Mouse (Mus musculus) cortical plate, adult 2 months (tissue): ENCODE results near the gene Slc13a4. TPM values are rescaled to one million over a fixed set of nuclear protein-coding genes. Genes with fewer than 3 reads are reported as not detected.

ENCODE experiments used
- H3K27ac ChIP-seq: fragments of 200-500 bp; 2 replicates; pipeline ENCODE4 v1.5.1; 2012; ENCODE audit warnings: low read length, control low read depth, inconsistent platforms; ENCODE audit not compliant: insufficient read depth
- H3K4me1 ChIP-seq: fragments of 200-500 bp; 2 replicates; pipeline ENCODE4 v1.6.1; 2011; ENCODE audit warnings: low read length; ENCODE audit not compliant: control insufficient read depth, insufficient read depth
- H3K4me3 ChIP-seq: fragments of 200-500 bp; 2 replicates; pipeline ENCODE4 v1.5.1; 2011; ENCODE audit warnings: mild to moderate bottlenecking, low read length, control low read depth; ENCODE audit not compliant: insufficient read depth
- CTCF ChIP-seq: fragments of 200-500 bp; IDR thresholded peaks from 2 replicates; pipeline ENCODE4 v1.5.1; 2011; ENCODE audit warnings: mild to moderate bottlenecking, control low read depth, low read length; ENCODE audit not compliant: insufficient read depth; ENCODE audit errors: extremely low read depth
- POLR2A ChIP-seq: fragments of 200-500 bp; IDR thresholded peaks from 2 replicates; pipeline ENCODE4 v1.6.1; 2011; ENCODE audit warnings: mild to moderate bottlenecking, low read length, control low read depth; ENCODE audit not compliant: insufficient read depth; ENCODE audit errors: extremely low read depth
- polyA plus RNA-seq: library from polyadenylated mRNA; depleted of rRNA; stranded (reverse); fragments of >200 nt; gene quantifications from 2 replicates; pipeline ENCODE4 v1.2.3, GENCODE M21; 2012; rRNA removed

Slc13a4 gene
- 7.8 and 9.5 TPM in 2 replicates for polyA plus RNA-seq

DNA sequence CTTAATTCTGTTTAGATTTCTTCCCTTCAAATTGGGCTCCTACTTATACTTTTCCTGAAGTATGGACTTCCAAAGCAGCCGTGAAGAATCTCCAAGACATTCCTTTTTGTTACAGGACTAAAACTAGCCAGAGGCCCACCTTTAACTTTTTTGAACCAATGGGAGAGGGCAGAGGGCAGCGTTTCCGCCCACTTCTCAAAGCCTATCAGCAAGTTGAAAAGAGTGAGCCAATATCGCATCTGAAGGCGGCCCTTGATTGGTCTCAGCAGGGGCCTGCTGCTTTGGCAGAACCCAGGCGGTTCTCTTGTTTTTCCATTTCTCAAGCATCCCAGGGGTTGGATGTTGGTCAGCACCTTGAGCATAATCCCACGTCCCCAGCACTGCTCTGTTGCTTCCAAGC is at the start of gene Slc13a4:
Gene Slc13a4, minus strand, starts transcription at position 95 of the 400 bp plus-strand sequence.
- no peak for TF ChIP-seq CTCF
- no peak for TF ChIP-seq POLR2A
- Histone ChIP-seq H3K4me1 (no peaks in the 10 kb centered on the region), H3K27ac (no peak within 1 kb of the TSS), H3K4me3 (no peak within 1 kb of the TSS)

DNA sequence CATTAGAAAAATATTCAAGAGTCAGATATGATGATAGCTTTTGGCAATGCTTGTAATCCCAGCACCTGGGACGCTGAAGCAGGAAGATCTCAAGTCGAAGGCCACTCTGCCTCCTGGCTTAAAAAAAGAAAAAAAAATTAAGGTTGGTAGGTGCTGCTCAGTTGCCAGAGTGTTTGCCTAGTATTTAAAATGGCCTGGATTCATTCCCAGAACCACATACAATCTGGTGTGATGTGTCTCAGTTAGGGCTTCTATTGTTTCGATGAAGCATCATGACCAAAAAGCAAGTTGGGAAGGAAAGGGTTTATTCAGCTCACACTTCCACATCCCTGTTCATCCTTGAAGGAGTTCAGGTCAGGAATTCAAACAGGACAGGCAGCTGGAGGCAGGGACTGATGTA is 47.4 kb upstream of the Slc13a4 start:
- Histone ChIP-seq H3K4me1 (peaks cover 2% of the 10 kb centered on the region), H3K4me3 (no peak overlapping the region), H3K27ac (no peak overlapping the region)
- TF ChIP-seq CTCF (no peak), POLR2A (no peak)

DNA sequence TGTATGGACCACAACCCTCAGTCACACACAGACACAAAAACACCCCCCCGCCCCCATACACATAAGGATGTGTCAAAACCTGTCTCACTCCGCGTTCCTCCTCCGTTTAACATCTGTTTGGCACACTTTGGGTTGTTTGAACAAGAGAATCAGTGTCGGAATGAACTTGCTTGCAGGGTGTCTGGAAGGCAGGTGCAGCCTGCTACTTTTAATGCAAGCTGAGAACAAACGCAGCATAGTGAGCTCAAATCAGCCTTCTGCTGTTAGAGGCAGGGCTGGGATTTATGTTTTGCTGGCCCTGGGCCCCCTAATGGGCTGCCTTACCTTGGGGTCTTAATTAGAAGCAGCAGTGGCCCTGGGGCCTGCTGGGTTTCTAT is 46.7 kb upstream of the Slc13a4 start:
- Histone ChIP-seq H3K27ac (no peak overlapping the region), H3K4me1 (peaks cover 2% of the 10 kb centered on the region), H3K4me3 (no peak overlapping the region)
- TF ChIP-seq CTCF = no peak
- TF ChIP-seq POLR2A = no peak

- H3K4me3 ChIP-seq = no peak overlapping the region
- H3K27ac ChIP-seq = no peak overlapping the region
- H3K4me1 ChIP-seq = peaks cover 2% of the 10 kb centered on the region
- TF ChIP-seq POLR2A = no peak
- TF ChIP-seq CTCF = no peak
Observed at GRCm38 (mm10) chr6:35353846-35354621, 46.1 kb upstream of the Slc13a4 start.

DNA sequence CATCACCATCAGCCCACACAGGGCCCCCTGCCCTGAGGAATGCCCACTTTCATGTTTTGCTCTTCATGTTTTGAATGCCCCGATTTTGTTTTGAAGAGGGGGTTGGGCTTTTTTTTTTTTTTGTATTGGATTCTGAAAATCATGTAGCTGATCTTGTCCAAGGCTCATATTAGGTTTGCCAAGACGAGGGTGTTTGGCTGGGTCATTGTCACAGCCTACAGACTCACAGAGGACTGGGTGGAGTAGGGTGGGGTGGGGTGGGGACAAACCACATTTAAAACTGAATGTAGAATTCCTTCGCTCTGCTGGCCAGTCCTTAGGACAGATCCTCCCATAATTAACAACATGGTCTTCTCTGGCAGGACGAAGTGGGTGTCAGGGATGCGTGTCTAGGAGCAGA is 45.5 kb upstream of the Slc13a4 start:
- Histone ChIP-seq H3K4me1 (peaks cover 2% of the 10 kb centered on the region), H3K27ac (no peak overlapping the region), H3K4me3 (no peak overlapping the region)
- TF ChIP-seq POLR2A = no peak
- TF ChIP-seq CTCF = no peak

- H3K4me1 ChIP-seq = peaks cover 2% of the 10 kb centered on the region
- H3K27ac ChIP-seq = no peak overlapping the region
- H3K4me3 ChIP-seq = no peak overlapping the region
- no peak for TF ChIP-seq CTCF
- TF ChIP-seq POLR2A = no peak
Observed at GRCm38 (mm10) chr6:35352867-35353266, 44.9 kb upstream of the Slc13a4 start.

DNA sequence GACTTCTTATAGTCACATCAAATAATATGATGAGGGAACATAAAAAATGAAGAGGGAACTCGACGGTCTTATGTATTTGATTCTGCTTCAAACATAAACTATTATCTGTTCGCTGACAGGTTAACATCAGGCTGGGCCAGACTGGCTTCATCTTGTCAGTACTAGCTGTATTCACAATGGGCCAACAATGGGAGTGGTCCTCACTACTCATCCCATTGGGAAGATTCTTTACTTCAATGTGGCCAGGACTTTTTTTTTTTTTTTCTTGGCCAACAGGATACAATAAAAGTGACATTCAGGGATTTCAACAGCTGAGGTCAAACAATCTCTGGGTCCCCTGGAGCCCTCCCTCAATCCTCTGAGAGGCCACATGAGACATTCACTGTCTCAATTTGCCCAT is 43.9 kb upstream of the Slc13a4 start:
- Histone ChIP-seq H3K4me3 (no peak overlapping the region), H3K27ac (no peak overlapping the region), H3K4me1 (peaks cover 2% of the 10 kb centered on the region)
- TF ChIP-seq CTCF (no peak), POLR2A (no peak)

DNA sequence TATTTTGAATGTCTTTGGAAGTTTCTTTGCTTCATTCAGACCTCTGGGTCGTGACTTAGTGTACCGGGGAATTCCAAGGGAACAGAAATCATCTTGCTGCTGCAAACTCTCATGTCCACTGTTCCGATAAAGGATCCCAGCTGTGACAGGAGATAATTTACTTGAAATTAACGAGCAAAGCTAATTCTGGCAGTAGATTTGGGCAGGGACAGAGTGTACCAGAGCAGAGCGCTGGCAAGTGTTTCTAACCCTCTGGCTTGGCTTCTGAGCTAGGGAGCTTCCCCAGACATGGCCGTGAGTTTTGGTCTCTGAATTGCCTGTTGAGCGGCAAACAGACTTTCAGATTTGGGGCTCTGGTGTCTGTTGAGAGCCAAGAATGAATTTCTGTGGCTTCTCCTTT is 41.9 kb upstream of the Slc13a4 start:
- peaks cover 2% of the 10 kb centered on the region for H3K4me1 ChIP-seq
- no peak overlapping the region for H3K27ac ChIP-seq
- TF ChIP-seq CTCF (no peak), POLR2A (no peak)
- H3K4me3 ChIP-seq = no peak overlapping the region

DNA sequence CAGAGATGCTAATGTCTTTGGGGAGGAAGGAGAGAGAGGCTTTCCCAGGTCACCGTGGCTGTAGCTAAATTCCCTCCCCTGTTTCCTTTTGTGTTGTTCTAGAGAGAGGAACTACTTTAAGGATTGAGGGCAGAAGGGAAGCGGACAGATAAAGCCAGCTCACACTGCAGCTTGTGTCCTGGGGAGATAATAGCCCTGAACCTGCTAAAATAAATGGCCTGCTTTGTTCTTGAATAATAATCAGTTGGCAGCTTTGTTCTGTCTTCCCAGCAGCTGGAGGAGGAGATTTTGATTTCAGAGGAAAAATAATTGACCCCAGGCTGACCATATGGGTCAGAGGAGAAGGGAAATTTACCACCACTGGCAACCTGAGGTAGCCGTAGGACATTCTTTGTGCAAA is 30.7 kb upstream of the Slc13a4 start:
- H3K27ac ChIP-seq = no peak overlapping the region
- TF ChIP-seq CTCF (no peak), POLR2A (no peak)
- no peak overlapping the region for H3K4me3 ChIP-seq

DNA sequence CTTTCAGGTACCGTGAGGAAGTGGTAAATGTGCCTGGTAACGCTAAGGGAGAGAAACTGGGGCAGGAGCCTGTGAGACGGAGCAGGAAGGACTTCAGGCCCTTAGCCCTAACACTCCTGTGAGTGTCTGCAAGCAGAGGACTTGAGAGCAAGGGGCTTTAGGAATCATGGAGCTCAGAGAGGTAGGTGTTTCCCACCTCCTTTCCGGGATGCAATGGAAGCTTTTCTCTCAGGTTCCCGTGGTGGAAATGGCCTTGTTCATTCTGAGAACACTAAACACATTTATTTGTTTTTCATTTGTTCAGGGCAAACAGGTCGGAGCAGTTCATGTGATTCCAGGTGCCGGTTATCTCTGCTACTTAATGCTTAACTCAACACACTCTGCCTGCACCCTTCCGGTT is 29.9 kb upstream of the Slc13a4 start:
- H3K27ac ChIP-seq = no peak overlapping the region
- no peak for TF ChIP-seq CTCF
- no peak overlapping the region for H3K4me3 ChIP-seq
- no peaks in the 10 kb centered on the region for H3K4me1 ChIP-seq

More for the DNA sequence above, 30.7 kb upstream of the Slc13a4 start:
- no peaks in the 10 kb centered on the region for H3K4me1 ChIP-seq

- Histone ChIP-seq H3K27ac (no peak overlapping the region), H3K4me1 (no peaks in the 10 kb centered on the region), H3K4me3 (no peak overlapping the region)
- TF ChIP-seq CTCF (no peak), POLR2A (no peak)
Observed at GRCm38 (mm10) chr6:35335452-35335851, 27.5 kb upstream of the Slc13a4 start.
